Mouse (Mus musculus) E14TG2a.4 (cell line): ENCODE measurements around the gene Rpl18.

Experiments used
- H3K27me3 ChIP-seq: 2 replicates; pipeline ENCODE4 v1.6.1; 2014; ENCODE audit warnings: low read length, control low read depth; ENCODE audit not compliant: insufficient read depth
- H3K36me3 ChIP-seq: 2 replicates; pipeline ENCODE4 v1.6.1; 2014; ENCODE audit warnings: low read length, control low read depth; ENCODE audit not compliant: insufficient read depth
- H3K4me1 ChIP-seq: replicated peaks from 2 replicates; pipeline ENCODE4 v1.6.1; 2014; ENCODE audit warnings: low read depth, low read length, control low read depth
- H3K4me3 ChIP-seq: replicated peaks from 2 replicates; pipeline ENCODE4 v1.5.1; 2014; ENCODE audit warnings: mild to moderate bottlenecking, low read length
- H3K9me3 ChIP-seq: 2 replicates; pipeline ENCODE4 v1.6.1; 2014; ENCODE audit warnings: low read length, control low read depth
- CTCF ChIP-seq: conservative IDR thresholded peaks from 2 replicates; pipeline ENCODE4 v1.5.1; 2014; ENCODE audit warnings: low read length
- NANOG ChIP-seq: IDR thresholded peaks from 2 replicates; pipeline ENCODE4 v1.6.1; 2014; ENCODE audit warnings: borderline replicate concordance, low read length, mixed read lengths
- POU5F1 ChIP-seq: IDR thresholded peaks from 2 replicates; pipeline ENCODE4 v1.6.1; 2014; ENCODE audit warnings: low read length, borderline replicate concordance

Gene Rpl18

GRCm38 (mm10) chr7:45715090-45715708 lies at the start of gene Rpl18:
Rpl18 (plus strand) TSS chr7:45715457.
- Histone ChIP-seq H3K27me3 (no peaks in the 10 kb centered on the region), H3K36me3 (peaks cover 69% of the 10 kb centered on the region), H3K4me1 (peaks cover 71% of the 10 kb centered on the region), H3K4me3 (peak within 1 kb of the TSS; percentile 85), H3K9me3 (no peaks in the 10 kb centered on the region)
- no peak for TF ChIP-seq CTCF

- H3K36me3 ChIP-seq: no peaks in the 10 kb centered on the region
- peaks cover 15% of the 10 kb centered on the region for H3K9me3 ChIP-seq
- no peak within 1 kb of the TSS for H3K4me3 ChIP-seq
Observed at GRCm38 (mm10) chr7:45666161-45666560, 49.1 kb upstream of the Rpl18 start, which contains the start of gene Fut2. Fut2 (minus strand) TSS chr7:45666394.

GRCm38 (mm10) chr7:45667761-45668160 lies 47.5 kb upstream of the Rpl18 start:
- TF ChIP-seq NANOG (no peak), POU5F1 (no peak), CTCF (no peak)

More at GRCm38 (mm10) chr7:45666161-45666560, 49.1 kb upstream of the Rpl18 start, which contains the start of gene Fut2:
- TF ChIP-seq CTCF: no peak
- H3K4me1 ChIP-seq: peaks cover 37% of the 10 kb centered on the region
- 0 out of 2 replicates have a peak, but pooled peaks cover 13% of the 10 kb centered on the region for H3K27me3 ChIP-seq

GRCm38 (mm10) chr7:45668921-45669320 lies 46.3 kb upstream of the Rpl18 start:
- Histone ChIP-seq H3K27me3 (peaks cover 16% of the 10 kb centered on the region; the same call in 1 of the 2 replicates), H3K36me3 (no peaks in the 10 kb centered on the region), H3K9me3 (peaks cover 13% of the 10 kb centered on the region), H3K4me3 (no peak overlapping the region), H3K4me1 (peaks cover 27% of the 10 kb centered on the region)
- TF ChIP-seq CTCF (peak; percentile 54), NANOG (no peak)

More at GRCm38 (mm10) chr7:45667761-45668160, 47.5 kb upstream of the Rpl18 start:
- H3K36me3 ChIP-seq: no peaks in the 10 kb centered on the region
- peaks cover 37% of the 10 kb centered on the region for H3K4me1 ChIP-seq
- H3K4me3 ChIP-seq: no peak overlapping the region
- peaks cover 13% of the 10 kb centered on the region; the same call in 1 of the 2 replicates for H3K27me3 ChIP-seq
- H3K9me3 ChIP-seq: peaks cover 13% of the 10 kb centered on the region

- Histone ChIP-seq H3K36me3 (no peaks in the 10 kb centered on the region; the same call in 1 of the 2 replicates), H3K27me3 (peaks cover 33% of the 10 kb centered on the region), H3K9me3 (no peaks in the 10 kb centered on the region), H3K4me3 (no peak overlapping the region), H3K4me1 (peaks cover 16% of the 10 kb centered on the region)
- TF ChIP-seq POU5F1: no peak
- TF ChIP-seq CTCF: no peak
- TF ChIP-seq NANOG: no peak
Observed at GRCm38 (mm10) chr7:45677627-45678295, 37.5 kb upstream of the Rpl18 start.

GRCm38 (mm10) chr7:45678513-45678912 lies 36.7 kb upstream of the Rpl18 start:
- H3K4me3 ChIP-seq: no peak overlapping the region
- no peak for TF ChIP-seq NANOG
- no peak for TF ChIP-seq POU5F1
- TF ChIP-seq CTCF: no peak
- H3K9me3 ChIP-seq: no peaks in the 10 kb centered on the region
- H3K27me3 ChIP-seq: peaks cover 27% of the 10 kb centered on the region
- peaks cover 23% of the 10 kb centered on the region for H3K4me1 ChIP-seq
- H3K36me3 ChIP-seq: no peaks in the 10 kb centered on the region; the same call in 1 of the 2 replicates

- H3K4me1 ChIP-seq: peaks cover 39% of the 10 kb centered on the region
- H3K4me3 ChIP-seq: no peak overlapping the region
- no peaks in the 10 kb centered on the region; the same call in 1 of the 2 replicates for H3K36me3 ChIP-seq
- H3K9me3 ChIP-seq: no peaks in the 10 kb centered on the region
- peaks cover 22% of the 10 kb centered on the region for H3K27me3 ChIP-seq
- TF ChIP-seq CTCF (no peak), NANOG (no peak), POU5F1 (no peak)
Observed at GRCm38 (mm10) chr7:45679966-45680621, 35.2 kb upstream of the Rpl18 start.

GRCm38 (mm10) chr7:45681046-45681736 lies 34.1 kb upstream of the Rpl18 start:
- TF ChIP-seq CTCF (no peak), POU5F1 (no peak)

More at GRCm38 (mm10) chr7:45681046-45681736, 34.1 kb upstream of the Rpl18 start:
- Histone ChIP-seq H3K4me3 (no peak overlapping the region), H3K27me3 (peaks cover 24% of the 10 kb centered on the region), H3K36me3 (no peaks in the 10 kb centered on the region; the same call in 1 of the 2 replicates), H3K9me3 (no peaks in the 10 kb centered on the region), H3K4me1 (peaks cover 43% of the 10 kb centered on the region)
